Mouse (Mus musculus): ENCODE results near the gene Pdzk1.

DNA sequence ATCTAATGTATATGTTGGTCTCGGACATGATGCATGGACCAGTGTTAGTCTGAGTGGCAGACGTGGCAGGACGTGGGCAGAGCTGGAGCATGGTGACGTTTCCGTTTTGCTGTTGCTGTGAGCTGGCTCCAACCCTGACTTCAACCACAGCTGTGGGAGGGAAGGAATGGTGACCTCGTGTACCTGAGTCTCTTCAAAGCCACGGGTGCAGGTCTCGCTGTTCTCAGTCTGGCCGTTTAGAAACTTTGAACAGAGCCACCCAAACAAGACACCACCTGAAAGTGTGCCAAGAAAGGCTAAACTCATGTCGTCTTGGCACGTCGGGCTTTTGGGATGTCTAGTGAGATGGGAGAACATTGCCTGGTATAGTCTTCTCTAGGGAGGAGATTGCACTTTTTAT, 17.9 kb downstream of the Pdzk1 start:
- TF ChIP-seq CTCF (IDR thresholded peaks at IDR 0.05; ENCODE audit: control insufficient read depth, insufficient read depth, insufficient replicate concordance, low read depth, low read length) (no peak), POLR2A (IDR thresholded peaks at IDR 0.05; ENCODE audit: control insufficient read depth, low read depth, low read length) (no peak)
